Mouse (Mus musculus): ENCODE measurements around the gene Slc35b1. TPM values are rescaled to one million over a fixed set of nuclear protein-coding genes. Genes with fewer than 3 reads are reported as not detected.

The Slc35b1 gene
- polyA plus RNA-seq, 1 experiment from 2014 or later: 158 TPM

GRCm38 (mm10) chr11:95394112-95394511, 9.6 kb downstream of the Slc35b1 start:
- no peak for DNase-seq
- H3K4me3 ChIP-seq (replicated peaks; ENCODE audit: low read depth, low read length): no peak overlapping the region

GRCm38 (mm10) chr11:95396548-95396947, 12.1 kb downstream of the Slc35b1 start:
- no peaks in the 10 kb centered on the region for H3K27me3 ChIP-seq (ENCODE audit: control insufficient read depth, insufficient read depth, low read length)
- H3K9ac ChIP-seq (replicated peaks; ENCODE audit: low read length): no peak overlapping the region
- no peaks in the 10 kb centered on the region for H3K4me1 ChIP-seq (ENCODE audit: control insufficient read depth, insufficient read depth, low read length)
- no peak overlapping the region for H3K4me2 ChIP-seq (ENCODE audit: low read length)
- no peak for ATAC-seq (ENCODE audit: low FRiP score, low TSS enrichment)
- H3K27ac ChIP-seq (replicated peaks; ENCODE audit: low read depth, low read length): no peak overlapping the region
- 48% methylated on average over 1 of the region's 1 CpGs for WGBS
- DNase-seq: no peak
- H3K36me3 ChIP-seq (ENCODE audit: control insufficient read depth, insufficient read depth, low read length): peaks cover 15% of the 10 kb centered on the region
- H3K4me3 ChIP-seq (replicated peaks; ENCODE audit: low read depth, low read length): no peak overlapping the region
- H3K9me3 ChIP-seq (ENCODE audit: control insufficient read depth, low read length): no peaks in the 10 kb centered on the region

More at GRCm38 (mm10) chr11:95394112-95394511, 9.6 kb downstream of the Slc35b1 start:
- Histone ChIP-seq H3K4me1 (ENCODE audit: control insufficient read depth, insufficient read depth, low read length) (no peaks in the 10 kb centered on the region), H3K4me2 (ENCODE audit: low read length) (no peak overlapping the region), H3K9ac (replicated peaks; ENCODE audit: low read length) (no peak overlapping the region), H3K27ac (replicated peaks; ENCODE audit: low read depth, low read length) (no peak overlapping the region), H3K9me3 (ENCODE audit: control insufficient read depth, low read length) (no peaks in the 10 kb centered on the region), H3K36me3 (ENCODE audit: control insufficient read depth, insufficient read depth, low read length) (peaks cover 39% of the 10 kb centered on the region), H3K27me3 (ENCODE audit: control insufficient read depth, insufficient read depth, low read length) (no peaks in the 10 kb centered on the region)
- WGBS: 63% methylated on average over 5 of the region's 5 CpGs
- no peak for ATAC-seq (ENCODE audit: low FRiP score, low TSS enrichment)

GRCm38 (mm10) chr11:95397843-95398835, 13.6 kb downstream of the Slc35b1 start:
- no peaks in the 10 kb centered on the region for H3K36me3 ChIP-seq (ENCODE audit: control insufficient read depth, insufficient read depth, low read length)
- WGBS: 59% methylated on average over 14 of the region's 14 CpGs
- no peaks in the 10 kb centered on the region for H3K9me3 ChIP-seq (ENCODE audit: control insufficient read depth, low read length)
- DNase-seq (peak; percentile 88), ATAC-seq (ENCODE audit: low FRiP score, low TSS enrichment) (no peak)
- H3K4me1 ChIP-seq (ENCODE audit: control insufficient read depth, insufficient read depth, low read length): no peaks in the 10 kb centered on the region
- H3K27ac ChIP-seq (replicated peaks; ENCODE audit: low read depth, low read length): no peak overlapping the region
- no peak overlapping the region for H3K4me2 ChIP-seq (ENCODE audit: low read length)
- H3K9ac ChIP-seq (replicated peaks; ENCODE audit: low read length): no peak overlapping the region
- H3K4me3 ChIP-seq (replicated peaks; ENCODE audit: low read depth, low read length): no peak overlapping the region
- no peaks in the 10 kb centered on the region for H3K27me3 ChIP-seq (ENCODE audit: control insufficient read depth, insufficient read depth, low read length)

GRCm38 (mm10) chr11:95399520-95400020, 15.1 kb downstream of the Slc35b1 start:
- Histone ChIP-seq H3K4me1 (ENCODE audit: control insufficient read depth, insufficient read depth, low read length) (no peaks in the 10 kb centered on the region), H3K36me3 (ENCODE audit: control insufficient read depth, insufficient read depth, low read length) (no peaks in the 10 kb centered on the region), H3K27me3 (ENCODE audit: control insufficient read depth, insufficient read depth, low read length) (no peaks in the 10 kb centered on the region), H3K9me3 (ENCODE audit: control insufficient read depth, low read length) (no peaks in the 10 kb centered on the region), H3K9ac (replicated peaks; ENCODE audit: low read length) (no peak overlapping the region), H3K4me3 (replicated peaks; ENCODE audit: low read depth, low read length) (no peak overlapping the region), H3K27ac (replicated peaks; ENCODE audit: low read depth, low read length) (no peak overlapping the region; the same call in 1 of the 2 replicates), H3K4me2 (ENCODE audit: low read length) (no peak overlapping the region)
- 60% methylated on average over 13 of the region's 13 CpGs for WGBS
- DNase-seq (no peak), ATAC-seq (ENCODE audit: low FRiP score, low TSS enrichment) (no peak)

GRCm38 (mm10) chr11:95401568-95401967, 17.1 kb downstream of the Slc35b1 start:
- no peaks in the 10 kb centered on the region for H3K9me3 ChIP-seq (ENCODE audit: control insufficient read depth, low read length)
- H3K36me3 ChIP-seq (ENCODE audit: control insufficient read depth, insufficient read depth, low read length): no peaks in the 10 kb centered on the region
- DNase-seq (no peak), ATAC-seq (ENCODE audit: low FRiP score, low TSS enrichment) (no peak)
- H3K9ac ChIP-seq (replicated peaks; ENCODE audit: low read length): no peak overlapping the region
- H3K4me1 ChIP-seq (ENCODE audit: control insufficient read depth, insufficient read depth, low read length): no peaks in the 10 kb centered on the region
- no peaks in the 10 kb centered on the region for H3K27me3 ChIP-seq (ENCODE audit: control insufficient read depth, insufficient read depth, low read length)
- no peak overlapping the region for H3K4me3 ChIP-seq (replicated peaks; ENCODE audit: low read depth, low read length)
- WGBS: 86% methylated on average over 5 of the region's 5 CpGs
- no peak overlapping the region for H3K27ac ChIP-seq (replicated peaks; ENCODE audit: low read depth, low read length)
- no peak overlapping the region for H3K4me2 ChIP-seq (ENCODE audit: low read length)

- Histone ChIP-seq H3K9ac (replicated peaks; ENCODE audit: low read length) (no peak overlapping the region), H3K4me2 (ENCODE audit: low read length) (no peak overlapping the region), H3K36me3 (ENCODE audit: control insufficient read depth, insufficient read depth, low read length) (no peaks in the 10 kb centered on the region), H3K4me3 (replicated peaks; ENCODE audit: low read depth, low read length) (no peak overlapping the region), H3K4me1 (ENCODE audit: control insufficient read depth, insufficient read depth, low read length) (no peaks in the 10 kb centered on the region), H3K27me3 (ENCODE audit: control insufficient read depth, insufficient read depth, low read length) (no peaks in the 10 kb centered on the region), H3K9me3 (ENCODE audit: control insufficient read depth, low read length) (no peaks in the 10 kb centered on the region), H3K27ac (replicated peaks; ENCODE audit: low read depth, low read length) (no peak overlapping the region)
- DNase-seq: no peak
- no peak for ATAC-seq (ENCODE audit: low FRiP score, low TSS enrichment)
- 33% methylated on average over 5 of the region's 5 CpGs for WGBS
These were observed 17.7 kb downstream of the Slc35b1 start for GRCm38 (mm10) chr11:95402196-95402595.

GRCm38 (mm10) chr11:95402658-95403101, 18.2 kb downstream of the Slc35b1 start:
- DNase-seq (no peak), ATAC-seq (ENCODE audit: low FRiP score, low TSS enrichment) (no peak)
- Histone ChIP-seq H3K27ac (replicated peaks; ENCODE audit: low read depth, low read length) (no peak overlapping the region), H3K4me2 (ENCODE audit: low read length) (no peak overlapping the region), H3K9ac (replicated peaks; ENCODE audit: low read length) (no peak overlapping the region), H3K36me3 (ENCODE audit: control insufficient read depth, insufficient read depth, low read length) (no peaks in the 10 kb centered on the region), H3K27me3 (ENCODE audit: control insufficient read depth, insufficient read depth, low read length) (no peaks in the 10 kb centered on the region), H3K4me1 (ENCODE audit: control insufficient read depth, insufficient read depth, low read length) (no peaks in the 10 kb centered on the region), H3K4me3 (replicated peaks; ENCODE audit: low read depth, low read length) (no peak overlapping the region), H3K9me3 (ENCODE audit: control insufficient read depth, low read length) (no peaks in the 10 kb centered on the region)
- WGBS: 44% methylated on average over 8 of the region's 8 CpGs

GRCm38 (mm10) chr11:95403382-95404340, 19.2 kb downstream of the Slc35b1 start:
- ATAC-seq (ENCODE audit: low FRiP score, low TSS enrichment) (no peak), DNase-seq (no peak)
- Histone ChIP-seq H3K9ac (replicated peaks; ENCODE audit: low read length) (no peak overlapping the region), H3K4me1 (ENCODE audit: control insufficient read depth, insufficient read depth, low read length) (no peaks in the 10 kb centered on the region), H3K27me3 (ENCODE audit: control insufficient read depth, insufficient read depth, low read length) (no peaks in the 10 kb centered on the region), H3K4me3 (replicated peaks; ENCODE audit: low read depth, low read length) (no peak overlapping the region), H3K27ac (replicated peaks; ENCODE audit: low read depth, low read length) (no peak overlapping the region), H3K4me2 (ENCODE audit: low read length) (no peak overlapping the region), H3K36me3 (ENCODE audit: control insufficient read depth, insufficient read depth, low read length) (no peaks in the 10 kb centered on the region), H3K9me3 (ENCODE audit: control insufficient read depth, low read length) (no peaks in the 10 kb centered on the region)
- 69% methylated on average over 16 of the region's 16 CpGs for WGBS

Measured in midbrain, embryonic 14.5 days (tissue).